Mouse (Mus musculus): ENCODE data around the gene Zfp784. TPM values are rescaled to one million over a fixed set of nuclear protein-coding genes. Genes with fewer than 3 reads are reported as not detected.

Zfp784 gene
- polyA plus RNA-seq, 1 experiment: 7.7 TPM

DNA sequence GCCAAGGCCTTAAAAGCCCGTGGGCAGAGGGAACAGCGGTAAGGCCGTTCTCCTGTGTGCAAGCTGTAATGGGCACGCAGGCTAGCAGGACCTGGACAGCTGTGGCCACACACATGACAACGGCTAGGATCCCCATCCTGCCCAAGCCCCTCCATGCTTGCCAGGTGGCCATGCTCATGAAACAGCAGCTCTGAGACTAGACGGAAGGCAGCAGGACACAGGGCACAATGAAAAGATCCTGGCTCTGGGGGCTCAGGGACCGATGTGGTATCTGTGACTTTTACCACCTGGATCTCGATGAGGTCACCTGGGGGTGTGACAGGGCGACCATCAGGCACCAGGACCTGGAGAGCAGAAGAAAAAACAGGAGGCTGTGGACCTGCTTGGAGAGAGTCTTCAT is 2.1 kb downstream of the Zfp784 start:
- no peak overlapping the region for H3K27ac ChIP-seq (ENCODE audit: insufficient read depth, low read depth, low read length)
- H3K36me3 ChIP-seq (ENCODE audit: control insufficient read depth, insufficient read depth, low read length): peaks cover 26% of the 10 kb centered on the region
- H3K27me3 ChIP-seq (ENCODE audit: control insufficient read depth, insufficient read depth, low read length): no peaks in the 10 kb centered on the region
- TF ChIP-seq CTCF (IDR thresholded peaks at IDR 0.05; ENCODE audit: extremely low read depth, insufficient read length, insufficient replicate concordance, low read depth, low read length): no peak
- TF ChIP-seq POLR2A (IDR thresholded peaks at IDR 0.05; ENCODE audit: low read depth, low read length): no peak
- WGBS: 94% methylated on average over 9 of the region's 9 CpGs
- H3K4me3 ChIP-seq (ENCODE audit: low read depth, low read length): no peak overlapping the region
- peaks cover 2% of the 10 kb centered on the region; the same call in 1 of the 2 replicates for H3K4me1 ChIP-seq (ENCODE audit: control insufficient read depth, insufficient read depth, insufficient read length, low read length)

DNA sequence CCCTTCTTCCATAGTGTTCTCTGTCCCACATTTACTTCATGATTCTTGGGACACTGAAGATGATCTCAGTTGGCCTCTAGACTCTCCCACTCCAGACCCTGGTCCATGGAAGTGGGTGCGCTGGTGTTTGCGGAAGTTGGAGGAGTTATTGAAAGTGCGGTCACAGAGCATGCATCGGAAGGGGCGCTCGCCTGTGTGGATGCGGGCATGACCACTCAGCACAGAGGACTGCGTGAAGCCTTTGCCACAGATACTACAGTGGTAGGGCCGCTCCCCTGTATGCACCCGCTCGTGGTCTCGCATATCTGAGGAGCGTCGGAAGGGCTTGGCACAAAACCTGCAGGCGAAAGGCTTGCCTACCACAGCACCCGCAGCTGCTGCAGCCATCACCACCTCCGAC is 2.6 kb downstream of the Zfp784 start:
- H3K27me3 ChIP-seq (ENCODE audit: control insufficient read depth, insufficient read depth, low read length): no peaks in the 10 kb centered on the region
- peaks cover 31% of the 10 kb centered on the region for H3K36me3 ChIP-seq (ENCODE audit: control insufficient read depth, insufficient read depth, low read length)
- 97% methylated on average over 17 of the region's 17 CpGs for WGBS
- peaks cover 2% of the 10 kb centered on the region; the same call in 1 of the 2 replicates for H3K4me1 ChIP-seq (ENCODE audit: control insufficient read depth, insufficient read depth, insufficient read length, low read length)
- H3K4me3 ChIP-seq (ENCODE audit: low read depth, low read length): no peak overlapping the region
- TF ChIP-seq POLR2A (IDR thresholded peaks at IDR 0.05; ENCODE audit: low read depth, low read length): no peak
- TF ChIP-seq CTCF (IDR thresholded peaks at IDR 0.05; ENCODE audit: extremely low read depth, insufficient read length, insufficient replicate concordance, low read depth, low read length): no peak
- H3K27ac ChIP-seq (ENCODE audit: insufficient read depth, low read depth, low read length): no peak overlapping the region

DNA sequence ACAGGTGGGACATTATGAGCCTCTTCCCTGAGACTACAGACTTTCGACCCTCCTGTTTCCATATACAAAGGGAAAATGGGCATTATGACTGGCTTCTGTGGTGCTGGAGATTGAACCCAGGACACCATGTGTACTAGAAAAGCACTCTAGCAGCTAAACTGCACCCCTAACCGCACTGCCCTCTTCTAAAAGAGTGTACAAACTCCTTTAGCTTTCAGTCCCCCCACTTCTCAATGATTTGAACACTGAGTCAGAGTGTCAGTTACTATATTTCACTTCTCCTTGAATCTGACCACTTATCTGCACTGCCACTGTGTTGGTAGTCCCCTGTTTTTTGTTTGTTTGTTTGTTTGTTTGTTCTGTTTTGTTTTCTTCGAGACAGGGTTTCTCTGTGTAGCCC is 4.4 kb downstream of the Zfp784 start, which contains the start of gene 4632433K11Rik:
TSS of gene 4632433K11Rik (plus strand) at position 301 of the 400 bp plus-strand sequence.
- H3K4me1 ChIP-seq (ENCODE audit: control insufficient read depth, insufficient read depth, insufficient read length, low read length): peaks cover 2% of the 10 kb centered on the region; the same call in 1 of the 2 replicates
- TF ChIP-seq POLR2A (IDR thresholded peaks at IDR 0.05; ENCODE audit: low read depth, low read length) (no peak), CTCF (IDR thresholded peaks at IDR 0.05; ENCODE audit: extremely low read depth, insufficient read length, insufficient replicate concordance, low read depth, low read length) (no peak)
- no peaks in the 10 kb centered on the region for H3K27me3 ChIP-seq (ENCODE audit: control insufficient read depth, insufficient read depth, low read length)
- WGBS: 74% methylated on average over 3 of the region's 3 CpGs
- H3K4me3 ChIP-seq (ENCODE audit: low read depth, low read length): no peak within 1 kb of the TSS
- no peak within 1 kb of the TSS for H3K27ac ChIP-seq (ENCODE audit: insufficient read depth, low read depth, low read length)
- peaks cover 49% of the 10 kb centered on the region for H3K36me3 ChIP-seq (ENCODE audit: control insufficient read depth, insufficient read depth, low read length)

DNA sequence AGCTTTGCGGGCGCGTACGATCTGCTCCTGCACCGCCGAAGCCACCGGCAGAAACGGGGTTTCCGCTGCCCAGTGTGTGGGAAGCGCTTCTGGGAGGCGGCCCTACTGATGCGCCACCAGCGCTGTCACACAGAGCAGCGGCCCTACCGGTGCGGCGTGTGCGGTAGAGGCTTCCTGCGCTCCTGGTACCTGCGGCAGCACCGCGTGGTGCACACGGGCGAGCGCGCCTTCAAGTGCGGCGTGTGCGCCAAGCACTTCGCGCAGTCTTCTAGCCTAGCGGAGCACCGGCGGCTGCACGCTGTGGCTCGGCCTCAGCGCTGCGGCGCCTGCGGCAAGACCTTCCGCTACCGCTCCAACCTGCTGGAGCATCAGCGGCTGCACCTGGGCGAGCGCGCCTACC is 6.8 kb downstream of the Zfp784 start:
- H3K27me3 ChIP-seq (ENCODE audit: control insufficient read depth, insufficient read depth, low read length): no peaks in the 10 kb centered on the region
- no peak overlapping the region for H3K27ac ChIP-seq (ENCODE audit: insufficient read depth, low read depth, low read length)
- TF ChIP-seq POLR2A (IDR thresholded peaks at IDR 0.05; ENCODE audit: low read depth, low read length) (no peak), CTCF (IDR thresholded peaks at IDR 0.05; ENCODE audit: extremely low read depth, insufficient read length, insufficient replicate concordance, low read depth, low read length) (no peak)
- WGBS: 95% methylated on average over 46 of the region's 46 CpGs
- H3K4me3 ChIP-seq (ENCODE audit: low read depth, low read length): no peak overlapping the region
- no peaks in the 10 kb centered on the region for H3K4me1 ChIP-seq (ENCODE audit: control insufficient read depth, insufficient read depth, insufficient read length, low read length)
- H3K36me3 ChIP-seq (ENCODE audit: control insufficient read depth, insufficient read depth, low read length): peaks cover 50% of the 10 kb centered on the region

DNA sequence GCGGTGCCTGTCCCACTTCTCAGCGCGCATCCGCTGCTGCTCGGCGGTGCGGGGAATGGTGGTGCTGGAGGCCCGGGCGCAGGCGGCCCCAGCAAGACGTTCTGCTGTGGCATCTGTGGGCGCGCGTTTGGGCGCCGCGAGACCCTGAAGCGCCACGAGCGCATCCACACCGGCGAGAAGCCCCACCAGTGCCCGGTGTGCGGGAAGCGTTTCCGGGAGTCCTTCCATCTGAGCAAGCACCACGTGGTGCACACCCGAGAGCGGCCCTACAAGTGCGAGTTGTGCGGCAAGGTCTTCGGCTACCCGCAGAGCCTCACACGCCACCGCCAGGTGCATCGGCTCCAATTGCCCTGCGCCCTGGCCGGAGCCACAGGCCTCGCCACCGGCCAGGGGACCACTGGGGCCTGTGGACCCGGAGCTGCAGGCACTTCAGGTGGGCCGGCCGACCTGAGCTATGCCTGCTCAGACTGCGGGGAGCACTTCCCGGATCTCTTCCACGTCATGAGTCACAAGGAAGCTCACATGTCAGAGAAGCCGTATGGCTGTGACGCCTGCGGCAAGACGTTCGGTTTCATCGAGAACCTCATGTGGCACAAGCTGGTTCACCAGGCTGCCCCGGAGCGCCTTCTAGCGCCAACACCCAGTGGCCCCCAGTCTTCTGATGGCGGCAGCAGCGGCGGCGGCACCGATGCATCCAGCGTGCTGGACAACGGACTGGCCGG is 7.5 kb downstream of the Zfp784 start:
- Histone ChIP-seq H3K27ac (ENCODE audit: insufficient read depth, low read depth, low read length) (no peak overlapping the region), H3K36me3 (ENCODE audit: control insufficient read depth, insufficient read depth, low read length) (peaks cover 46% of the 10 kb centered on the region), H3K4me3 (ENCODE audit: low read depth, low read length) (no peak overlapping the region), H3K27me3 (ENCODE audit: control insufficient read depth, insufficient read depth, low read length) (no peaks in the 10 kb centered on the region), H3K4me1 (ENCODE audit: control insufficient read depth, insufficient read depth, insufficient read length, low read length) (no peaks in the 10 kb centered on the region)
- TF ChIP-seq CTCF (IDR thresholded peaks at IDR 0.05; ENCODE audit: extremely low read depth, insufficient read length, insufficient replicate concordance, low read depth, low read length) (no peak), POLR2A (IDR thresholded peaks at IDR 0.05; ENCODE audit: low read depth, low read length) (no peak)
- 94% methylated on average over 63 of the region's 63 CpGs for WGBS

DNA sequence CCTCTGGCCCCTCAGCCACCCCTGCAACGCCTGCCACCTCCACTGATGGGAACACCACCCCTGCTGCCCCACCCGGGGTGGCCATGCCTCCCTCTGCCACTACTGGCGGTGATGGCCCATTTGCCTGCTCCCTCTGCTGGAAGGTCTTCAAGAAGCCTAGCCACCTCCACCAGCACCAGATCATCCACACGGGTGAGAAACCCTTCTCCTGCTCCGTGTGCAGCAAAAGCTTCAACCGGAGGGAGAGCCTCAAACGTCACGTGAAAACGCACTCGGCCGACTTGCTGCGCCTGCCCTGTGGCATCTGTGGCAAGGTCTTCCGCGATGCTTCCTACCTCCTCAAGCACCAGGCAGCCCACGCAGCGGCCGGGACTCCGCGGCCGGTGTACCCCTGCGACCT is 8.3 kb downstream of the Zfp784 start:
- Histone ChIP-seq H3K27ac (ENCODE audit: insufficient read depth, low read depth, low read length) (no peak overlapping the region), H3K27me3 (ENCODE audit: control insufficient read depth, insufficient read depth, low read length) (no peaks in the 10 kb centered on the region), H3K4me3 (ENCODE audit: low read depth, low read length) (no peak overlapping the region), H3K36me3 (ENCODE audit: control insufficient read depth, insufficient read depth, low read length) (peaks cover 44% of the 10 kb centered on the region), H3K4me1 (ENCODE audit: control insufficient read depth, insufficient read depth, insufficient read length, low read length) (no peaks in the 10 kb centered on the region)
- 97% methylated on average over 21 of the region's 21 CpGs for WGBS
- TF ChIP-seq CTCF (IDR thresholded peaks at IDR 0.05; ENCODE audit: extremely low read depth, insufficient read length, insufficient replicate concordance, low read depth, low read length): no peak
- TF ChIP-seq POLR2A (IDR thresholded peaks at IDR 0.05; ENCODE audit: low read depth, low read length): no peak

DNA sequence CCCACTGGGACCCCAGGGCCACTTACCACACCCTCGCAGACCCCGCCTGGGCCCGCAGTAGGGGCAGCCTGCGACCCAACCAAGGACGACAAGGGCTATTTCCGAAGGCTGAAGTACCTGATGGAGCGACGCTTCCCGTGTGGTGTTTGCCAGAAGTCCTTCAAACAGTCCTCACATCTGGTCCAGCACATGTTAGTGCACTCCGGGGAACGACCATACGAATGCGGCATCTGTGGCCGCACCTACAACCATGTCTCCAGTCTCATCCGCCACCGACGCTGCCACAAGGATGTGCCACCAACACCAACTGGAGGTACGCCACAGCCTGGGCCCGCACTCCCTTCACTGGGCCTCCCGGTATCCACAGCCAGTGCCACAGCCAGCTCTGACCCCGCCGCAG is 8.7 kb downstream of the Zfp784 start:
- peaks cover 44% of the 10 kb centered on the region for H3K36me3 ChIP-seq (ENCODE audit: control insufficient read depth, insufficient read depth, low read length)
- TF ChIP-seq POLR2A (IDR thresholded peaks at IDR 0.05; ENCODE audit: low read depth, low read length) (no peak), CTCF (IDR thresholded peaks at IDR 0.05; ENCODE audit: extremely low read depth, insufficient read length, insufficient replicate concordance, low read depth, low read length) (no peak)

More for the DNA sequence above, 8.7 kb downstream of the Zfp784 start:
- WGBS: 97% methylated on average over 22 of the region's 22 CpGs
- Histone ChIP-seq H3K27ac (ENCODE audit: insufficient read depth, low read depth, low read length) (no peak overlapping the region), H3K4me1 (ENCODE audit: control insufficient read depth, insufficient read depth, insufficient read length, low read length) (no peaks in the 10 kb centered on the region), H3K27me3 (ENCODE audit: control insufficient read depth, insufficient read depth, low read length) (no peaks in the 10 kb centered on the region), H3K4me3 (ENCODE audit: low read depth, low read length) (no peak overlapping the region)
